Mouse (Mus musculus) cortical plate, adult 2 months (tissue): ENCODE measurements around the gene Rad54l2.

Source experiments
- CTCF ChIP-seq: fragments of 200-500 bp; IDR thresholded peaks from 2 replicates; pipeline ENCODE4 v1.5.1; 2011; ENCODE audit warnings: mild to moderate bottlenecking, control low read depth, low read length; ENCODE audit not compliant: insufficient read depth; ENCODE audit errors: extremely low read depth
- POLR2A ChIP-seq: fragments of 200-500 bp; IDR thresholded peaks from 2 replicates; pipeline ENCODE4 v1.6.1; 2011; ENCODE audit warnings: mild to moderate bottlenecking, low read length, control low read depth; ENCODE audit not compliant: insufficient read depth; ENCODE audit errors: extremely low read depth

DNA sequence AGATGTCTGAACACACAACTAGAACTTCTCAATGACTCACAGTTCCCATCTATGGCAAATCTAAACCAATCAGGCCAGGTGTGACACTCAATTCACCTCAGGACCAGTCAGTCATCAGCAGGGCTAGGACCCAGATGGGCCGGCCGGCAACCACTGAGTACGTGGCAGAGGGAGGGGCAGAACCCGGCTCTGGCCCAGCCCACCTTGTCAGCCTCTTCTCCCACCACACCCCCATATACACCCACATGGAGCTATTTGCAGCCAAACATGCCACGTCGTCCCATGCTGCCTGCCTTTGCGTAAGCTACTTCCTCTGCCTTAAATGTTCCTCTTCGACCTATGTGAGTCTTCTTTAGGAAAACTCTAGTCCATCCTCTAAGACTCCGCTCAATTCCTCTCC lies 113.0 kb downstream of the Rad54l2 start:
- TF ChIP-seq POLR2A (no peak), CTCF (no peak)
